Mouse (Mus musculus): ENCODE results near the gene Tmem234. TPM values are rescaled to one million over a fixed set of nuclear protein-coding genes. Genes with fewer than 3 reads are reported as not detected.

Tmem234 gene
- total and polyA plus RNA-seq, 3 experiments, result 104 to 207 (median 155) TPM

GRCm38 (mm10) chr4:129576863-129577491 is 23.5 kb upstream of the Tmem234 start:
- Histone ChIP-seq H3K4me3 (ENCODE audit: low read depth, low read length) (no peak overlapping the region), H3K4me1 (ENCODE audit: insufficient read depth, low read depth, low read length) (peaks cover 23% of the 10 kb centered on the region), H3K27me3 (ENCODE audit: insufficient read depth, low read length) (peaks cover 53% of the 10 kb centered on the region), H3K36me3 (replicated peaks) (no peaks in the 10 kb centered on the region), H3K9me3 (replicated peaks) (no peaks in the 10 kb centered on the region)
- ATAC-seq (ENCODE audit: extremely low read depth, insufficient number of reproducible peaks, low FRiP score, poor library complexity, severe bottlenecking) (no peak), DNase-seq (ENCODE audit: low spot score) (peak; percentile 33)
- TF ChIP-seq CTCF (IDR thresholded peaks at IDR 0.05; ENCODE audit: low read depth, low read length) (no peak), GATA1 (IDR thresholded peaks at IDR 0.05; ENCODE audit: borderline replicate concordance, low read length) (no peak), GATA2 (IDR thresholded peaks at IDR 0.05; ENCODE audit: borderline replicate concordance, low read depth, low read length) (no peak), POLR2AphosphoS5 (IDR thresholded peaks at IDR 0.05; ENCODE audit: insufficient replicate concordance, low read depth, low read length) (no peak), TAL1 (conservative IDR thresholded peaks at IDR 0.05; ENCODE audit: low read depth, low read length) (no peak)

- Histone ChIP-seq H3K9me3 (replicated peaks) (no peaks in the 10 kb centered on the region), H3K4me3 (ENCODE audit: low read depth, low read length) (no peak overlapping the region), H3K4me1 (ENCODE audit: insufficient read depth, low read depth, low read length) (peaks cover 23% of the 10 kb centered on the region), H3K27me3 (ENCODE audit: insufficient read depth, low read length) (peaks cover 46% of the 10 kb centered on the region), H3K36me3 (replicated peaks) (no peaks in the 10 kb centered on the region)
- no peak for ATAC-seq (ENCODE audit: extremely low read depth, insufficient number of reproducible peaks, low FRiP score, poor library complexity, severe bottlenecking)
- TF ChIP-seq CTCF (IDR thresholded peaks at IDR 0.05; ENCODE audit: low read depth, low read length) (no peak), GATA2 (IDR thresholded peaks at IDR 0.05; ENCODE audit: borderline replicate concordance, low read depth, low read length) (no peak)
- no peak for DNase-seq (ENCODE audit: low spot score)
Observed at GRCm38 (mm10) chr4:129577688-129578087, 22.8 kb upstream of the Tmem234 start.

GRCm38 (mm10) chr4:129578466-129578865 is 22.0 kb upstream of the Tmem234 start, which contains the start of gene Fam167b:
Gene Fam167b, minus strand, starts transcription at chr4:129578549.
- no peak for ATAC-seq (ENCODE audit: extremely low read depth, insufficient number of reproducible peaks, low FRiP score, poor library complexity, severe bottlenecking)
- no peak for DNase-seq (ENCODE audit: low spot score)
- H3K4me1 ChIP-seq (ENCODE audit: insufficient read depth, low read depth, low read length), result peaks cover 19% of the 10 kb centered on the region
- no peak for TF ChIP-seq GATA2 (IDR thresholded peaks at IDR 0.05; ENCODE audit: borderline replicate concordance, low read depth, low read length)
- no peak for TF ChIP-seq TAL1 (conservative IDR thresholded peaks at IDR 0.05; ENCODE audit: low read depth, low read length)
- TF ChIP-seq POLR2AphosphoS5 (IDR thresholded peaks at IDR 0.05; ENCODE audit: insufficient replicate concordance, low read depth, low read length), result no peak
- no peak for TF ChIP-seq CTCF (IDR thresholded peaks at IDR 0.05; ENCODE audit: low read depth, low read length)
- TF ChIP-seq GATA1 (IDR thresholded peaks at IDR 0.05; ENCODE audit: borderline replicate concordance, low read length), result no peak
- H3K27me3 ChIP-seq (ENCODE audit: insufficient read depth, low read length), result peaks cover 38% of the 10 kb centered on the region
- H3K36me3 ChIP-seq (replicated peaks), result no peaks in the 10 kb centered on the region
- H3K9me3 ChIP-seq (replicated peaks), result no peaks in the 10 kb centered on the region
- H3K4me3 ChIP-seq (ENCODE audit: low read depth, low read length), result no peak within 1 kb of the TSS

- H3K4me1 ChIP-seq (ENCODE audit: insufficient read depth, low read depth, low read length), result peaks cover 14% of the 10 kb centered on the region
- H3K4me3 ChIP-seq (ENCODE audit: low read depth, low read length), result no peak overlapping the region
- no peaks in the 10 kb centered on the region for H3K36me3 ChIP-seq (replicated peaks)
- TF ChIP-seq GATA1 (IDR thresholded peaks at IDR 0.05; ENCODE audit: borderline replicate concordance, low read length), result no peak
- TF ChIP-seq CTCF (IDR thresholded peaks at IDR 0.05; ENCODE audit: low read depth, low read length), result no peak
- TF ChIP-seq TAL1 (conservative IDR thresholded peaks at IDR 0.05; ENCODE audit: low read depth, low read length), result no peak
- no peak for TF ChIP-seq GATA2 (IDR thresholded peaks at IDR 0.05; ENCODE audit: borderline replicate concordance, low read depth, low read length)
- no peak for TF ChIP-seq POLR2AphosphoS5 (IDR thresholded peaks at IDR 0.05; ENCODE audit: insufficient replicate concordance, low read depth, low read length)
- H3K27me3 ChIP-seq (ENCODE audit: insufficient read depth, low read length), result peaks cover 31% of the 10 kb centered on the region
- DNase-seq (ENCODE audit: low spot score), result no peak
- H3K9me3 ChIP-seq (replicated peaks), result no peaks in the 10 kb centered on the region
- ATAC-seq (ENCODE audit: extremely low read depth, insufficient number of reproducible peaks, low FRiP score, poor library complexity, severe bottlenecking), result no peak
Observed at GRCm38 (mm10) chr4:129580347-129580746, 20.1 kb upstream of the Tmem234 start.

GRCm38 (mm10) chr4:129582251-129582650 is 18.2 kb upstream of the Tmem234 start:
- H3K27me3 ChIP-seq (ENCODE audit: insufficient read depth, low read length), result peaks cover 21% of the 10 kb centered on the region
- DNase-seq (ENCODE audit: low spot score) (no peak), ATAC-seq (ENCODE audit: extremely low read depth, insufficient number of reproducible peaks, low FRiP score, poor library complexity, severe bottlenecking) (no peak)
- TF ChIP-seq GATA1 (IDR thresholded peaks at IDR 0.05; ENCODE audit: borderline replicate concordance, low read length) (no peak), TAL1 (conservative IDR thresholded peaks at IDR 0.05; ENCODE audit: low read depth, low read length) (no peak), CTCF (IDR thresholded peaks at IDR 0.05; ENCODE audit: low read depth, low read length) (no peak), GATA2 (IDR thresholded peaks at IDR 0.05; ENCODE audit: borderline replicate concordance, low read depth, low read length) (no peak), POLR2AphosphoS5 (IDR thresholded peaks at IDR 0.05; ENCODE audit: insufficient replicate concordance, low read depth, low read length) (no peak)
- H3K36me3 ChIP-seq (replicated peaks), result no peaks in the 10 kb centered on the region
- no peak overlapping the region for H3K4me3 ChIP-seq (ENCODE audit: low read depth, low read length)
- H3K9me3 ChIP-seq (replicated peaks), result no peaks in the 10 kb centered on the region
- peaks cover 9% of the 10 kb centered on the region for H3K4me1 ChIP-seq (ENCODE audit: insufficient read depth, low read depth, low read length)

- peaks cover 12% of the 10 kb centered on the region for H3K4me1 ChIP-seq (ENCODE audit: insufficient read depth, low read depth, low read length)
Observed at GRCm38 (mm10) chr4:129584370-129584769, 16.1 kb upstream of the Tmem234 start.

More at GRCm38 (mm10) chr4:129584370-129584769, 16.1 kb upstream of the Tmem234 start:
- TF ChIP-seq GATA1 (IDR thresholded peaks at IDR 0.05; ENCODE audit: borderline replicate concordance, low read length) (no peak), CTCF (IDR thresholded peaks at IDR 0.05; ENCODE audit: low read depth, low read length) (no peak), TAL1 (conservative IDR thresholded peaks at IDR 0.05; ENCODE audit: low read depth, low read length) (no peak), GATA2 (IDR thresholded peaks at IDR 0.05; ENCODE audit: borderline replicate concordance, low read depth, low read length) (no peak), POLR2AphosphoS5 (IDR thresholded peaks at IDR 0.05; ENCODE audit: insufficient replicate concordance, low read depth, low read length) (no peak)
- no peak for DNase-seq (ENCODE audit: low spot score)
- no peak for ATAC-seq (ENCODE audit: extremely low read depth, insufficient number of reproducible peaks, low FRiP score, poor library complexity, severe bottlenecking)
- H3K36me3 ChIP-seq (replicated peaks), result peaks cover 5% of the 10 kb centered on the region
- H3K9me3 ChIP-seq (replicated peaks), result no peaks in the 10 kb centered on the region
- peaks cover 8% of the 10 kb centered on the region; the same call in 1 of the 2 replicates for H3K27me3 ChIP-seq (ENCODE audit: insufficient read depth, low read length)
- H3K4me3 ChIP-seq (ENCODE audit: low read depth, low read length), result no peak overlapping the region

All from G1E (cell line).